Mouse (Mus musculus): ENCODE measurements around the gene Akap3. TPM values are rescaled to one million over a fixed set of nuclear protein-coding genes. Genes with fewer than 3 reads are reported as not detected.

Akap3 gene
- not detected for polyA plus RNA-seq (2017; shearing (Covaris generic))

GRCm38 (mm10) chr6:126852881-126853280 is at the start of gene Akap3:
Gene Akap3 (plus strand): TSS chr6:126853098.
- no peak for ATAC-seq

- ATAC-seq: no peak
These were observed 46.1 kb upstream of the Akap3 start for GRCm38 (mm10) chr6:126806783-126807182.

GRCm38 (mm10) chr6:126808134-126808533 is 44.8 kb upstream of the Akap3 start:
- peak; percentile 34 for ATAC-seq

GRCm38 (mm10) chr6:126808561-126808960 is 44.3 kb upstream of the Akap3 start:
- ATAC-seq: no peak

GRCm38 (mm10) chr6:126811481-126811880 is 41.4 kb upstream of the Akap3 start:
- peak; percentile 80 for ATAC-seq

DNA sequence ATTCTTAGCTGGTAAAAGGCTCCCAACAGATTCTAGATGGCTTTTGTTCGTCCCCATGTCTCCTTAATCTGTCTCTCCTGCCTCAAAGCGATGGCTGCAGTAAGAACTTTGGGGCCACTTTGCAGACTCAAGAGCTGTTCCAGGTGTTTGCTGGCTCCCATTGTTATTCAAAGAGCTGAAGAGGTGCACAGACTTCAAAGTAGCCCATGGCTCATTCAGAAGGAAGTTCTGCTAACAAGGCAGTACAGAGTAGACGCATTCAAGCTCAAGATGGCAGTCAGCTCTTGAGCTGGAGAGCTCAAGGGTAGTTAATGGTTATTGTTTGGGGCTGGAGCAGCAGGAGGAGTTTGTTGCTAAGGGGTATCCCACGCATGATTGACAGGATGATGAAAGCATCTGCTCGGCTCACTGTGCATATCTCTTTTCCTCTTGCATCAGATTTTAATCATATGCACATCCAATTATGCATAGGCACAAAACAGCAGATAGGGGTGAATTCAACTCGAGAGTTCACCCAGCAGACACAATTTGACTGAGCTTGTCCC is 37.6 kb upstream of the Akap3 start:
- no peak for ATAC-seq

- no peak for ATAC-seq
These were observed 36.6 kb upstream of the Akap3 start for GRCm38 (mm10) chr6:126816338-126816737.

DNA sequence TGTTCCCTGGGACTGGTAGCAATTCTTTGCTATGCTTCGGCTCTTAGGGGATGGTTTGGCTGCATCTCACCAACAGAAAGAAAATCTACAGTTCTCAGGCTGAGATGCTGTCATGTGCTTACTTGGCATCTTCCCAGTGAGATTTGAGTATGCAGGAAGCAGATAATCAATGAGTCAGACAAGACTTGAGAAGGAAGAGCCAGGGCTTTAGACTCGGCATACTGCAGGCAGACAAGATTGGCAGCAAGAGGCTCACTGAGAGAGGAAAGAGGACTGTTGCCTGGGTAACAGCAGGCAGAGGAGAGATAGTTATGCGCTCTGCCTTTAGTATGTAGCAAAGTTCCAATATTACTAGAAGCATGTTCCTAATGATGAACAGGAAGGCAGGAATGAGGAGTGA is 29.8 kb upstream of the Akap3 start:
- ATAC-seq: no peak

DNA sequence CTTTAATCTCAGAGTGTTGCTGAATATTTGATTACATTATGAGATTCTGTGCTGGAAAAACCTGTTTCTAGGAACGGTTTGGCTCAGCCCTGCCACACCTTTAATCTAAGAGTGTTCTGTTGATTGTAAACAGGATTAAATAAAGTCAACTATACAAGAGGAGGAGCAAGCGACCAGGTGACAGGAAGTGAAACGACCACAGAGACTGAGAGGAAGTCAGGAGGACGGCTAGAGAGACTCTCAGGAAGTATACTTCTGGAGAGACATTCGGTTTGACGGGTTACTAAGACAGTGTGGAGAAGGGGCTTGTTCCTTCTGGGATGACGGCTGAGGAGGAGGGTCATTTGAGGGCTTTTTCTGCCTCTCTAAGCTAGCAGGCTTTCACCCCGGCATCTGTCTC is 16.3 kb upstream of the Akap3 start:
- ATAC-seq: peak; percentile 50

DNA sequence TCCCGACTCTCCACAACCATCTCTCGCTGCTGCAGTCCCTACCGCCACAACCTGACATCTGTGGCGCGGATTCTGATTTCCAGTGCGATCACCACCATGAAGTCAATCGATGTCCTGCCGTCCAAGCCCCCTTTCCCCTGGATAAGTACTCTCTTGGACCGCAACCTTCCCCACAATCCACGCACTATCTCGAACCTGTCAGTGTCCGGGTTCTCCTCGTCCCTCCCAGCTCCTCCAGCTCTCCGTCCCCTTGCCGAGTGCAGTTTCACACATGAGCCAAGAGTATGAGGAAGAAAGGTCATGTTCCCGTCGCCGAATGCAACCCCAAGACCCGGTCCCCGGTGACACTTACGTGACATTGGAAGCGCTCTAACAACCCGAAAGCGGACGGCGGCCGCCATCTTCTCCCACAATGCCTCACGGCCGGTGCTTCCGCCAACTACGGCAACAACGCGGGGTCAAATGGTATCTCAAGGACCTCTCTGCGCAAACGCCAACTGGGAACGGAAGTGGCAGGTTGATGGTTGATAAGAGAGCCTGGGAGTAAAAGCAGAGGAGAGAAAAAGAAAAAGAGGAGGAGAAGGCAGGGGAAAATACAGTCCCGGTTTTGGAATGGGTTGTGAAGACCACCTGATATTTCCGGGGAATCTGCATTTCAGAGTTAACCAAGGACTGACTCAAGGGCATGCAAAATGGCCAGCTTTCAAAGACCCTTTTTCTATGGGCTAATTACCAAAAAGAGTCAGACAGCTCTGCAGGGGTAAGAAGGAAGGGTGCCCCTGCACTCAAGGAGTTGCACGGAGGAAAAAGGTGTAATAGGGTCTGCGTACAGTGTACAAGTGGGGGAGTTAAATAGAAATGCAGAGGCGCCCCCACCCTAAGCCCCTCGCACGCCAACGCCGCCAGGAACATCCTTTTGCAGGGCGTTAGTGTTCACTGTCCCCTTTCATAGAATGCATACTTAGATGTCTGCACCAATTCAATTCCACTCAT is 3.9 kb upstream of the Akap3 start, which contains the start of gene Ndufa9:
Gene Ndufa9 (minus strand): TSS at position 425 of the 993 bp plus-strand sequence.
- ATAC-seq: peak; percentile 96

GRCm38 (mm10) chr6:126877118-126877517 is 24.2 kb downstream of the Akap3 start:
- ATAC-seq: no peak

GRCm38 (mm10) chr6:126907378-126907777 is 54.5 kb downstream of the Akap3 start:
- ATAC-seq: no peak

DNA sequence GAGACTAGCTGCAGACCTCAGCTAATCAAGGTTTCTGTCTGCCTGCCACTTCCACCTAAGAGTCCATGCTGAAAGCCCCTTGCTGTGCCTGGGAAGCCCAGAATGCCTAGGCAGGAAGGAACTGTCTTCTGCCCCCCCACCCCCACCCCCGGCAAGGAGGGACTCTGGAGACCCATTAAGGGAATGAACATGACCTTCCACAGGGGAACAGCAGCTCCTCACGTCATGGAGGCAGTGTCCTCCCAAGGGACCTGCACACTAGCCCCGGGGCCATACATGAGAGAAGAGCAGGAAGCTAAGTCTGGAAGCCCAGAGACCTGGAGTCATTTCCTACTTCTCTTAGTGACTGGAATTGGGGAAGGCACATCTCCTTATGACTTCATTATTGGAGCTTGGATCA is 55.0 kb downstream of the Akap3 start:
- no peak for ATAC-seq

DNA sequence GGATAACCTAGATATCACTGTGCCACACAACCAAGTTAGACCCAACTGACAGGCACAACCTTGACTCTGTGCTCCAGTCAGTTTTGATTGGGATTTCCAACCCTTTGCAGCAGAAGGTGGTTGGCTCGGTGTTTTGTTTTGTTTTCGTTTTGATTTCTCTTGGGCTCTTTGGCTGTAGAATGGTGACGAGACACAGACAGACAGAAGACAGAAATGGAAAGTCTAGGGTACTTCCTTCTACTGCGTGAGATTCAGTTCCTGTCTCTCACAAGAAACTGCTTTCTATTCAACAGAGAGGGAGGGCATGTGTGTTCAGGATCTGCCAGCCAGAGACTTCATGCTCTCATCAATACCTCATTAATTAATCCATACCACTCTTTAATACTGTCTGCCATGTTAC is 57.8 kb downstream of the Akap3 start:
- ATAC-seq: peak; percentile 81

GRCm38 (mm10) chr6:126914928-126915327 is 62.0 kb downstream of the Akap3 start:
- ATAC-seq: no peak

DNA sequence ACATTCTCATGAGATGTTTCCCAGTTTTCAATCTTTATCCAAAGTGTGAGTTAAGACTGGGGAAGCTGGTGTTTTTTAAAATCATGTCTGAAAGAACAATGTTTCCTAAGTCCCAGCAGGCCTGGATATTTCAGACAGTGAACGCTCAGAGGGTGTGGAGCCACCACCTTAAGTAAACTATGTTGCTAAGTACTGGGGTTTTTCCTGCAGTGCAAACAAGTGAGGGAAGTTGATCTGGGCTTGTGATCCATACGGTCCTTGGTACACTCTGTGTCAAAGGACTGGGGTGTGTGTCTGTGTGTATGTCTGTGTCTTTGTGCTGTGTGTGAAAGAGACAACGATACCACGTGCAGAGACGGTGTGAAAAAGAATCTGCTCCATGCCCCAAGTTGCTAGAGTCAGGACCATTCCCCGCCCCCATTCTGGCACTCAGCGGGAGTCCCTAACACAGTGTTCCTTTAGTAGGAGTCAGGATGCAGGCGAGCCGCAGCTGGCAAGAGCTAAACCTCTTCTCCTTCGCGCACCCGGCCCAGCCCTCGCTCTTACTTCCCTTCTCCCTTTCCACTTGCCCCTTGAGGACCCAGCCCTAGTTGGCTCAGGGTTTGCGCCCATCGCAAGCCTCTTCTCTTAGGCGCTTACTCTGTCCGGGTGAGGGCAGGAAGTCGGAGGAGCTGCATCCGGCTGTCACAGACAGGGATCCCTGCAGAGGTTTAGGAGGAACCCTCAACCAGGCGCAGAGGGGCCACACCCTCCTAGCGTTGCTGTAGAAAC is 68.4 kb downstream of the Akap3 start, which contains the start of gene Dyrk4:
Gene Dyrk4 (minus strand): TSS at position 729 of the 771 bp plus-strand sequence.
- ATAC-seq: no peak

Other genes starting within 250 kb of the Akap3 start
- gene Kcna1, start 206.7 kb upstream of the Akap3 start, polyA plus RNA-seq (2017; shearing (Covaris generic)): not detected
- gene Kcna6, start 112.4 kb upstream of the Akap3 start, polyA plus RNA-seq (2017; shearing (Covaris generic)): not detected
- gene Ndufa9, start 4.0 kb upstream of the Akap3 start, polyA plus RNA-seq (2017; shearing (Covaris generic)): 100 to 1,000 TPM; 157 to 186 (median 185) TPM
- under 1 TPM in 2 of 3 experiments, not detected in 1; 0.21 to 0.71 TPM for gene Dyrk4, start 68.7 kb downstream of the Akap3 start, polyA plus RNA-seq (2017; shearing (Covaris generic))
- 10 to 100 TPM in 1 of 3 experiments, 1 to 10 TPM in 2; 5.8 to 36.4 (median 6.2) TPM for gene Rad51ap1, start 86.5 kb downstream of the Akap3 start, polyA plus RNA-seq (2017; shearing (Covaris generic))
- gene D6Wsu163e, start 86.9 kb downstream of the Akap3 start, polyA plus RNA-seq (2017; shearing (Covaris generic)): 10 to 100 TPM; 10.2 to 13.3 (median 13.1) TPM
- gene Fgf6, start 162.5 kb downstream of the Akap3 start, polyA plus RNA-seq (2017; shearing (Covaris generic)): not detected
- under 1 TPM in 1 of 3 experiments, not detected in 2; 0.26 TPM for gene Fgf23, start 219.8 kb downstream of the Akap3 start, polyA plus RNA-seq (2017; shearing (Covaris generic))